ENCODE assay signal across 13 mouse cellular contexts in the genomic region with DNA sequence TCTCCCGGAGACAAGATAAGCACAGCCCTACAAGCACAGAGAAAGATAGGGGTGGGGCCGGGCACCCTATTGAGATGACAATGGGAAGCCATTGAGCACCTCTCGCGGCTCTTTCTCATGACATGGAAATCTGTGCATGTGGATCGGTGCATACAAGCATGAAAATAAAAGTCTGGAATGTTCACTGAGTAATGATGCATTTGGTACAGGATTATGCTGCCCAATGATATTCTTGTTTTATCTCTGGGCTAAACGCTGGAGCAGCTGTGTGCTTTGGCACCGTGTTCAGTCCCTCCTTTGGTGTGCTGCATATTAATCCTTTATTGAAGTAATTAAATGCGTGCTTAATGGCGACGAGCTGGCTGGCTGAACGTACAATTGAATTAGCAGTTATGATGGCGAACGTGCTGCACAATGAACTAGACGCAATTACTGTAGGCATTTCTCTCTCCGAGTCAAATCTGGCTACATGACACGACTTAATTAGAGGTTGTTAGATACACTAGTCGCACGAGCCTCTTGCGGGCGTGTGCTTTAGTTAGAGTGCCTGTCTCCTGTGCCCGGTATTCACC.
A peak's percentile ranks its signal among the peaks of the same experiment; 100 is the strongest.
DNase-seq lines count a peak whose midpoint lies in the region; ATAC-seq and TF ChIP-seq lines count a peak whose summit lies in the region.
"Had no signal": no experiment of that assay in that cellular context is flagged by ENCODE, and none has a peak within 500 bp of the region (broad histone marks: within the 10 kb centered on the region; RNA-seq: fewer than 3 reads in every experiment).

No protein-coding gene starts in this region.

- intact Hi-C loops in left cerebral cortex, adult 2 months (cut with DNase I): no loop called here

- no peaks in the 10 kb centered on the region for H3K9me3 ChIP-seq in forebrain, embryonic 11.5 days (ENCODE audit: control insufficient read depth, low read length)
- no peaks in the 10 kb centered on the region for H3K9me3 ChIP-seq in forebrain, embryonic 10.5 days
- H3K9me3 ChIP-seq in hindbrain, embryonic 13.5 days: no peaks in the 10 kb centered on the region
- no peaks in the 10 kb centered on the region for H3K9me3 ChIP-seq in neural tube, embryonic 15.5 days (replicated peaks)
- H3K9me3 ChIP-seq: embryonic facial prominence, embryonic 12.5 days had no signal

- H3K4me3 ChIP-seq in forebrain, embryonic 11.5 days (ENCODE audit: low read depth, low read length): no peak overlapping the region
- H3K4me3 ChIP-seq in forebrain, embryonic 10.5 days: no peak overlapping the region
- peak overlapping the region; percentile 2; the same call in 1 of the 2 replicates for H3K4me3 ChIP-seq in left cerebral cortex, adult 2 months
- peak overlapping the region; percentile 8; the same call in 1 of the 2 replicates for H3K4me3 ChIP-seq in hindbrain, embryonic 13.5 days
- peak overlapping the region; percentile 10; the same call in 1 of the 2 replicates for H3K4me3 ChIP-seq in neural tube, embryonic 15.5 days (replicated peaks)
- H3K4me3 ChIP-seq: embryonic facial prominence, embryonic 12.5 days; liver, embryonic 13.5 days had no signal

- H3K27ac ChIP-seq in forebrain, embryonic 11.5 days (ENCODE audit: low read depth, low read length): no peak overlapping the region
- no peak overlapping the region for H3K27ac ChIP-seq in forebrain, embryonic 10.5 days
- no peak overlapping the region for H3K27ac ChIP-seq in left cerebral cortex, adult 2 months
- peak overlapping the region; percentile 78 for H3K27ac ChIP-seq in hindbrain, embryonic 13.5 days
- peak overlapping the region; percentile 69 for H3K27ac ChIP-seq in neural tube, embryonic 15.5 days (replicated peaks)
- H3K27ac ChIP-seq: embryonic facial prominence, embryonic 12.5 days; liver, embryonic 13.5 days had no signal

- no peak overlapping the region for H3K9ac ChIP-seq in forebrain, embryonic 11.5 days (ENCODE audit: low read length)
- peak overlapping the region; percentile 35; the same call in 1 of the 2 replicates for H3K9ac ChIP-seq in hindbrain, embryonic 13.5 days
- no peak overlapping the region for H3K9ac ChIP-seq in neural tube, embryonic 15.5 days (replicated peaks)
- H3K9ac ChIP-seq: embryonic facial prominence, embryonic 12.5 days; liver, embryonic 13.5 days had no signal

- H3K36me3 ChIP-seq in forebrain, embryonic 11.5 days (ENCODE audit: control insufficient read depth, insufficient read depth, low read length): no peaks in the 10 kb centered on the region
- H3K36me3 ChIP-seq in forebrain, embryonic 10.5 days (replicated peaks): no peaks in the 10 kb centered on the region
- no peaks in the 10 kb centered on the region for H3K36me3 ChIP-seq in hindbrain, embryonic 13.5 days
- no peaks in the 10 kb centered on the region for H3K36me3 ChIP-seq in neural tube, embryonic 15.5 days
- H3K36me3 ChIP-seq: embryonic facial prominence, embryonic 12.5 days; G1E; liver, embryonic 13.5 days had no signal

- peak; percentile 76 for ATAC-seq in forebrain, embryonic 11.5 days (replicated peaks; ENCODE audit: low FRiP score)
- peak; percentile 86 for ATAC-seq in hindbrain, embryonic 13.5 days (ENCODE audit: low FRiP score)
- peak; percentile 83 for ATAC-seq in neural tube, embryonic 15.5 days (ENCODE audit: low FRiP score)

- H3K4me1 ChIP-seq in forebrain, embryonic 11.5 days (replicated peaks; ENCODE audit: control insufficient read depth, insufficient read depth, low read length): no peaks in the 10 kb centered on the region
- peaks cover 15% of the 10 kb centered on the region for H3K4me1 ChIP-seq in forebrain, embryonic 10.5 days
- peaks cover 24% of the 10 kb centered on the region for H3K4me1 ChIP-seq in hindbrain, embryonic 13.5 days (replicated peaks)
- H3K4me1 ChIP-seq in neural tube, embryonic 15.5 days: peaks cover 19% of the 10 kb centered on the region
- H3K4me1 ChIP-seq: embryonic facial prominence, embryonic 12.5 days; liver, embryonic 13.5 days had no signal

- H3K27me3 ChIP-seq in forebrain, embryonic 11.5 days (ENCODE audit: control insufficient read depth, insufficient read depth, low read length): no peaks in the 10 kb centered on the region
- no peaks in the 10 kb centered on the region for H3K27me3 ChIP-seq in forebrain, embryonic 10.5 days (ENCODE audit: poor library complexity, severe bottlenecking)
- H3K27me3 ChIP-seq in hindbrain, embryonic 13.5 days: peaks cover 17% of the 10 kb centered on the region
- 0 out of 2 replicates have a peak, but pooled peaks cover 7% of the 10 kb centered on the region for H3K27me3 ChIP-seq in neural tube, embryonic 15.5 days (replicated peaks)
- H3K27me3 ChIP-seq: embryonic facial prominence, embryonic 12.5 days; liver, embryonic 13.5 days had no signal

- H3K4me2 ChIP-seq in forebrain, embryonic 11.5 days (ENCODE audit: low read depth, low read length, severe bottlenecking): peak overlapping the region; percentile 5; the same call in 1 of the 2 replicates
- H3K4me2 ChIP-seq in hindbrain, embryonic 13.5 days: peak overlapping the region; percentile 36
- peak overlapping the region; percentile 39 for H3K4me2 ChIP-seq in neural tube, embryonic 15.5 days
- H3K4me2 ChIP-seq: embryonic facial prominence, embryonic 12.5 days; liver, embryonic 13.5 days had no signal

- TF ChIP-seq CTCF in left cerebral cortex, adult 2 months (IDR thresholded peaks at IDR 0.05): no peak

- WGBS in forebrain, embryonic 11.5 days: 46% methylated on average over 21 of the region's 21 CpGs
- WGBS in forebrain, embryonic 10.5 days: 83% methylated on average over 21 of the region's 21 CpGs
- WGBS in hindbrain, embryonic 13.5 days: 25% methylated on average over 21 of the region's 21 CpGs
- WGBS in neural tube, embryonic 15.5 days: 19% methylated on average over 21 of the region's 21 CpGs

- DNase-seq in forebrain, embryonic 11.5 days (ENCODE audit: low spot score): no peak
- DNase-seq in forebrain, embryonic 10.5 days (ENCODE audit: extremely low spot score, low spot score): no peak
- no peak for DNase-seq in left cerebral cortex, adult 2 months (ENCODE audit: extremely low spot score in 1 of 2, low spot score in 2 of 2)
- DNase-seq in left cerebral cortex, adult 8-10 months (ENCODE audit: low spot score in 2 of 2): no peak
- no peak for DNase-seq in cerebellum, adult 9-11 months
- DNase-seq in embryo, embryonic 10 days (ENCODE audit: low spot score): no peak
- DNase-seq: adrenal gland, adult 8-10 months; cerebellum, adult 8-10 months; liver, embryonic 13.5 days had no signal

Comparison
In these comparisons a context has a peak if more than half of its experiments do, and no peak if none do; other contexts are left out.
1. H3K27ac ChIP-seq: peak in hindbrain, embryonic 13.5 days (single experiment) and neural tube, embryonic 15.5 days (single experiment); none in forebrain, embryonic 11.5 days (single experiment), forebrain, embryonic 10.5 days (single experiment) and left cerebral cortex, adult 2 months (single experiment).
2. H3K4me3 ChIP-seq: peak in left cerebral cortex, adult 2 months (single experiment), hindbrain, embryonic 13.5 days (single experiment) and neural tube, embryonic 15.5 days (single experiment); none in forebrain, embryonic 11.5 days (single experiment) and forebrain, embryonic 10.5 days (single experiment).
3. Peak in every context shown above with its lines, with median percentiles within 50 percentile points of each other: ATAC-seq and H3K4me2 ChIP-seq.